Mouse (Mus musculus) heart, embryonic 13.5 days (tissue): ENCODE data around the gene Lgals3bp. TPM values are rescaled to one million over a fixed set of nuclear protein-coding genes. Genes with fewer than 3 reads are reported as not detected.

Experiments used
- ATAC-seq: fragments of 200-750 bp; cut with Nextera tagmentation; 2 replicates; pipeline ENCODE4 v1.8.0; 2017; ENCODE audit warnings: moderate TSS enrichment; ENCODE audit not compliant: insufficient number of reproducible peaks, low FRiP score, low TSS enrichment; ENCODE audit errors: extremely low read depth
- H3K27ac ChIP-seq: fragments of 300-500 bp; sonication (generic); replicated peaks from 2 replicates; pipeline ENCODE4 v1.5.1; 2015; ENCODE audit warnings: moderate library complexity, mild to moderate bottlenecking, inconsistent platforms
- H3K27me3 ChIP-seq: fragments of 300-500 bp; sonication (generic); replicated peaks from 2 replicates; pipeline ENCODE4 v1.6.1; 2015; ENCODE audit warnings: mild to moderate bottlenecking, inconsistent platforms
- H3K36me3 ChIP-seq: fragments of 300-500 bp; sonication (generic); 2 replicates; pipeline ENCODE4 v1.6.1; 2015; ENCODE audit warnings: mild to moderate bottlenecking, inconsistent platforms
- H3K4me1 ChIP-seq: fragments of 300-500 bp; sonication (generic); 2 replicates; pipeline ENCODE4 v1.6.1; 2015; ENCODE audit warnings: inconsistent platforms
- H3K4me2 ChIP-seq: fragments of 300-500 bp; sonication (generic); 2 replicates; pipeline ENCODE4 v1.6.1; 2015; ENCODE audit warnings: inconsistent platforms, mild to moderate bottlenecking, moderate library complexity
- H3K4me3 ChIP-seq: fragments of 300-500 bp; sonication (generic); 2 replicates; pipeline ENCODE4 v1.5.1; 2015; ENCODE audit warnings: moderate library complexity, mild to moderate bottlenecking, inconsistent platforms
- H3K9ac ChIP-seq: fragments of 300-500 bp; sonication (generic); 2 replicates; pipeline ENCODE4 v1.6.1; 2015; ENCODE audit warnings: inconsistent platforms, mild to moderate bottlenecking, moderate library complexity
- H3K9me3 ChIP-seq: fragments of 300-500 bp; sonication (generic); 2 replicates; pipeline ENCODE4 v1.6.1; 2016; ENCODE audit warnings: inconsistent platforms
- WGBS: fragments of 180-500 bp; shearing (Covaris S2); methylation state at CpG from one replicate; pipeline ENCODE4 v1.1.7; 2015; ENCODE audit warnings: mixed read lengths; 5-methylcytosine and 5-hydroxymethylcytosine counted together
- polyA plus RNA-seq: library from polyadenylated mRNA; unstranded; fragments of >200 nt; fragmentation: Nextera tagmentation; extraction: Ambion mirVana; gene quantifications from 2 replicates; pipeline ENCODE4 v1.2.1, GENCODE M21; 2015

The Lgals3bp gene
- 7.3 and 8.8 TPM in 2 replicates for polyA plus RNA-seq

DNA sequence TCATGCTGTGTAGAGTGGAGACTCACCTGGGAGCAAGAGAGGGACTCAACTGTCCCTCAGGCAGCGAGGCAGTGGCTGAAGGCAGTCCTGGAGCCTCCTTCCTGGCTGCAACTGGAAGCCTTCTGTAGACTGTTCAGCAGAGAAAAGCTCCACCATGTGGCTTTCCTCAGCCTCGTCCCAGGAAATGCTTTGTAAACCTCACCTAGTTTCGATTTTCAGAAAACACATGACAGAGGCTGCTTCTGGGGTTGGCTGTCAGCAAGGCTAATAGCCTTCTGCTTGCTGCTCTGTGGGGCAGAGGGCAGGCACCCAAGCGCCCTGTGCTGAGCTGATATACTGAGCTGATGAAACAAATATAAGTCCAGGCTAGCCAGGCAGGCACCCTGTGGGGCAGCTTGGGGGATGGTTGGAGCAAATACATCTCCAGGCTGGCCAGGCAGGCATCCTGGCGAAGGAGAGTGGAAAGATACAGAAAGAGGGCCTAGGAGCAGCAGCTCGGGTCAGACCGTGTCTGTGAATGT, at the start of gene Lgals3bp:
Lgals3bp (minus strand) TSS at position 333 of the 521 bp plus-strand sequence.
- Histone ChIP-seq H3K36me3 (peaks cover 12% of the 10 kb centered on the region), H3K9me3 (no peaks in the 10 kb centered on the region), H3K4me2 (peak within 1 kb of the TSS; percentile 24; the same call in 1 of the 2 replicates), H3K4me3 (no peak within 1 kb of the TSS), H3K4me1 (peaks cover 35% of the 10 kb centered on the region), H3K9ac (peak within 1 kb of the TSS; percentile 69), H3K27me3 (no peaks in the 10 kb centered on the region), H3K27ac (peak within 1 kb of the TSS; percentile 76)
- no peak for ATAC-seq
- WGBS, result 37% methylated on average over 7 of the region's 7 CpGs

DNA sequence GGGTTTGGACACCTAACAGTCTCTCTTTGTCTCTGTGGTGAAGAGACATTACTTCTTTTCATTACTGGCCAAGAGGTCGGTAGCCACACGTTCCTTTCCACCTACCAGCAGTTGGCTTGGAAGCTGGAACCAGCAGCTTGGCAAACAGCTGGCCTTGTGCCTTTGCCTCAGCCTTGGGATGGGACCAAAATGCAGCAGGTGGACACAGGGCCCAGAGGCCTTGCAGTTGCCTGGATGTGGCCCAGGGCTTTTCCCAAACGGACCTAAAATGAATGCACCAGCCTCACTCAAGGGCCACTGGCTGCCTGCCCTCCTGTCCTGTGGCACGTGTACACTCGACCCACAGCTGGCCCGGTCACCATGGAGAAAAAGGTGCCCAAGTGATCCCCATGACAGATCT, 49.3 kb upstream of the Lgals3bp start:
- Histone ChIP-seq H3K27me3 (peaks cover 5% of the 10 kb centered on the region; the same call in 1 of the 2 replicates), H3K9ac (no peak overlapping the region), H3K27ac (no peak overlapping the region), H3K9me3 (no peaks in the 10 kb centered on the region), H3K36me3 (peaks cover 4% of the 10 kb centered on the region; the same call in 1 of the 2 replicates), H3K4me3 (no peak overlapping the region), H3K4me2 (no peak overlapping the region), H3K4me1 (no peaks in the 10 kb centered on the region)
- WGBS, result 83% methylated on average over 6 of the region's 6 CpGs
- ATAC-seq, result no peak

GRCm38 (mm10) chr11:118448385-118448784, 46.5 kb upstream of the Lgals3bp start:
- no peak for ATAC-seq
- H3K9ac ChIP-seq, result no peak overlapping the region
- no peaks in the 10 kb centered on the region for H3K9me3 ChIP-seq
- 83% methylated on average over 8 of the region's 8 CpGs for WGBS
- H3K27me3 ChIP-seq, result peaks cover 28% of the 10 kb centered on the region
- H3K4me3 ChIP-seq, result no peak overlapping the region
- no peak overlapping the region for H3K27ac ChIP-seq
- no peaks in the 10 kb centered on the region for H3K4me1 ChIP-seq
- peaks cover 4% of the 10 kb centered on the region; the same call in 1 of the 2 replicates for H3K36me3 ChIP-seq
- no peak overlapping the region for H3K4me2 ChIP-seq

- WGBS, result 73% methylated on average over 4 of the region's 4 CpGs
- no peak overlapping the region for H3K4me3 ChIP-seq
- no peaks in the 10 kb centered on the region for H3K9me3 ChIP-seq
- no peak overlapping the region for H3K9ac ChIP-seq
- peaks cover 8% of the 10 kb centered on the region for H3K4me1 ChIP-seq
- ATAC-seq, result no peak
- peaks cover 4% of the 10 kb centered on the region; the same call in 1 of the 2 replicates for H3K36me3 ChIP-seq
- H3K27ac ChIP-seq, result no peak overlapping the region
- H3K4me2 ChIP-seq, result no peak overlapping the region
- H3K27me3 ChIP-seq, result peaks cover 29% of the 10 kb centered on the region
Observed at GRCm38 (mm10) chr11:118447346-118447745, 45.5 kb upstream of the Lgals3bp start.

GRCm38 (mm10) chr11:118445843-118446242, 44.0 kb upstream of the Lgals3bp start:
- Histone ChIP-seq H3K9ac (no peak overlapping the region), H3K4me3 (no peak overlapping the region), H3K36me3 (peaks cover 4% of the 10 kb centered on the region; the same call in 1 of the 2 replicates), H3K4me1 (peaks cover 9% of the 10 kb centered on the region), H3K27ac (no peak overlapping the region), H3K4me2 (no peak overlapping the region), H3K27me3 (peaks cover 29% of the 10 kb centered on the region), H3K9me3 (no peaks in the 10 kb centered on the region)
- ATAC-seq, result no peak
- WGBS, result 10% methylated on average over 3 of the region's 3 CpGs

DNA sequence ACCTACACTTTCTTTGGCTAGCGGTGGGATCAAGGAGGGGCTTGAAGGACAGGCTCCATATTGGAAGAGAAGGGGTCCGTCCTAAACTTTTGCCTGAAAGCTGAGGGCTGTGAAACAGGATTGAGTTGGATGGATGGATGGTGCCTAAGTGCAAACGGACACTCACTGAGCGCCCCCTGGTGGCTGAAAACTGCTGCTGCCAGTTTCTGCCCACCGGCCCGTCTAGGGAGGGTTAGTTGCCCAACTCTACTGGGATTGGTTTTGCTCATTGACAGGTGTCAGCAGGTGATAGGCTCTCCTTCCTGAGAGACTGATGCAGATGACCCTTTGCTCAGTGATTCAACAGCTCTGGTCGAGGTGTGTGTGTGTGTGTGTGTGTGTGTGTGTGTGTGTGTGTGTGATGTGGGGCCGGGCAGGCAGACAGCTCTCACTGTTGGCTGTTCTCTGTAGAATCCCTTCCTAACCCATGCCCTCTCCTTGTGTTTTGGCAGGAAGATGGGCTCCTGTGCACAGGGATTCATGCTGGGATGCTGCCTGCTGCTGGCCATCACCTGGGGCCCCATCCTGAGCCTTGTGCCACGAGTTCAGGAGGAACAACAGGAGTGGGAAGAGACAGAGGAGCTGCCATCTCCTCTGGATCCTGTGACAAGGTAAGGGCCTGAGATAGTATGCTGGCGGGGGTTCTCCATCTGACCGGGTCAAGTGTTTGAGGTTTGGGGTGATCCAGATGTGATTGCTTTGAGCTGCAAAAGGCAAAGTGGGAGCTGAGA, 41.5 kb upstream of the Lgals3bp start:
- ATAC-seq, result 0 out of 2 replicates have a peak, but pooled peaks have one; percentile 40
- 0 out of 2 replicates have a peak overlapping the region, but pooled peaks have one; percentile 16 for H3K4me2 ChIP-seq
- peaks cover 4% of the 10 kb centered on the region; the same call in 1 of the 2 replicates for H3K36me3 ChIP-seq
- H3K27ac ChIP-seq, result no peak overlapping the region
- H3K4me1 ChIP-seq, result peaks cover 22% of the 10 kb centered on the region
- H3K27me3 ChIP-seq, result peaks cover 29% of the 10 kb centered on the region
- no peak overlapping the region for H3K4me3 ChIP-seq
- no peaks in the 10 kb centered on the region for H3K9me3 ChIP-seq
- 29% methylated on average over 11 of the region's 11 CpGs for WGBS
- H3K9ac ChIP-seq, result no peak overlapping the region

DNA sequence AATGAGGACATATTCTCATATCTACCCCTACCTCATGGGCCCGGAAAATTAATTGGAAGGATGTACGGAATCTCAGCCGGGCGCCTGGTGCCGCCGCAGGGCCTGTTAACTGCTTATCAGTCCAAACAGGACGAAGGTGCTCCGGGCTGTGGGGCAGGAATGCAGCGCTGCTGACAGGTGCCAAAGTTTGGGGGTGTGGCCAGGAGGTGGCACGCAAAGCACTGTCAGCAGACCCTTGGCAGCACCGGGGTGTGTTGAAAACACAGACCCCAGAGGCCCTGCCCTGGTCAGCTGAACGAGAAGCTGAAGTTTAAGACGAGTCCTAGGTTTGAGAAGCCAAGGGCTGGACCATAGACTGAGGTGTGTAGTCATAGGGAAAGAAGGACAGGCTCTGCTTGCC, 40.8 kb upstream of the Lgals3bp start:
- Histone ChIP-seq H3K4me3 (no peak overlapping the region), H3K36me3 (peaks cover under 1% of the 10 kb centered on the region; the same call in 1 of the 2 replicates), H3K9me3 (no peaks in the 10 kb centered on the region), H3K4me2 (0 out of 2 replicates have a peak overlapping the region, but pooled peaks have one; percentile 16), H3K27me3 (peaks cover 28% of the 10 kb centered on the region), H3K27ac (no peak overlapping the region), H3K4me1 (peaks cover 29% of the 10 kb centered on the region), H3K9ac (0 out of 2 replicates have a peak overlapping the region, but pooled peaks have one; percentile 24)
- 24% methylated on average over 13 of the region's 13 CpGs for WGBS
- no peak for ATAC-seq

GRCm38 (mm10) chr11:118438665-118439414, 36.9 kb upstream of the Lgals3bp start:
- H3K4me1 ChIP-seq, result peaks cover 44% of the 10 kb centered on the region
- no peak overlapping the region for H3K4me2 ChIP-seq
- H3K9me3 ChIP-seq, result no peaks in the 10 kb centered on the region
- 34% methylated on average over 11 of the region's 11 CpGs for WGBS
- no peak overlapping the region for H3K4me3 ChIP-seq
- H3K27ac ChIP-seq, result peak overlapping the region; percentile 37
- no peaks in the 10 kb centered on the region for H3K36me3 ChIP-seq
- ATAC-seq, result no peak
- H3K27me3 ChIP-seq, result peaks cover 6% of the 10 kb centered on the region
- H3K9ac ChIP-seq, result no peak overlapping the region

DNA sequence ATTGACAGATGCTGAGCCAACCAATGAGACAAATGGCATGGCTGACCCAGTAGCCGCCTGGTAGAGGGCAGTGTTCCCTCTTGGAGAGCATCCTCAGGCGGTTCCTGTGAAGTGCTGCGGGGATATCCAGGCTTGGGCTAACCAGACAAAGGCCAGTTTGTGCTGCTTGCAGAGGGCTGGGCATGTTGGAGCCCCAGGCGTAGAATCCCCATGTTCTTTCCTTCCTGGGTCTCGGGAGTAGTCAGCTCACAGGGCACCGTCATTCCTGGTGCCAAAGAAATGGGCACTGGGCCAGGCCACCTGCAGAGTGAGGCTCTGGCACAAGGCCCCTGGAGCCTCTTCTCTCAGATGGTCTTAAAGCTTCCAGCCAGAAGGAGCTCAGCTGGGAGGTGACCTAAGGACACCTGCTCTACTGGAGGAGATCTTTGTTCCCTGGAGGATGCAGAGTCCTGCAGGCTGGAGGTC, 34.6 kb upstream of the Lgals3bp start:
- Histone ChIP-seq H3K27me3 (no peaks in the 10 kb centered on the region; the same call in 1 of the 2 replicates), H3K9me3 (no peaks in the 10 kb centered on the region), H3K4me3 (no peak overlapping the region), H3K4me2 (no peak overlapping the region), H3K4me1 (peaks cover 54% of the 10 kb centered on the region), H3K36me3 (no peaks in the 10 kb centered on the region), H3K27ac (no peak overlapping the region), H3K9ac (no peak overlapping the region)
- no peak for ATAC-seq
- WGBS, result 36% methylated on average over 6 of the region's 6 CpGs

- 26% methylated on average over 13 of the region's 13 CpGs for WGBS
- Histone ChIP-seq H3K4me3 (peak overlapping the region; percentile 41), H3K27me3 (peaks cover 3% of the 10 kb centered on the region), H3K4me1 (peaks cover 70% of the 10 kb centered on the region), H3K9ac (peak overlapping the region; percentile 58), H3K27ac (peak overlapping the region; percentile 61), H3K9me3 (no peaks in the 10 kb centered on the region), H3K36me3 (no peaks in the 10 kb centered on the region), H3K4me2 (peak overlapping the region; percentile 64)
- ATAC-seq, result no peak
Observed at GRCm38 (mm10) chr11:118434093-118434492, 32.2 kb upstream of the Lgals3bp start.

DNA sequence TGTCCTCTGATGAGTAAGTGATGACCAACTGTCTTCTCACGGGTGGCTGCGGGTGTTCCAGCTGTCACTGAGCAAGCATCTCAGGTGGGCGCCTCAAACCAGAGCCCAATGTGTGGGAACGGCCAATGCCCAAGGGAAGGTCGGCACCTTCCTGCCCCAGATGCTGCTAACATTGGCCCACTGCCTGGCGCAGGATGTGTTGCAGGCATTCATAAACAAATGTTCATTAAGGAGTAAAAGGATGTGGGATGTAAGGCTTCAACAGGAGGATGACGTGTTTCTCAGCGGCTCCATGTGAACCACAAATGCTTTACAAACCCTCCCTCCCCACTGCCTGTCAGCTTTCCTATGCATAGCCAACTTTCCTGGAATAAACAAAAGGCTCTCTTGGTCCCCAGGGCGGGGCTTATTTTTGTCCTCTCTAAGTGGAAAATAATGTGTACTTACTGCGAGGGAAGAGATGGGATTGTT, 31.5 kb upstream of the Lgals3bp start:
- peak overlapping the region; percentile 64 for H3K4me2 ChIP-seq
- H3K36me3 ChIP-seq, result no peaks in the 10 kb centered on the region
- peaks cover 10% of the 10 kb centered on the region for H3K27me3 ChIP-seq
- ATAC-seq, result no peak
- peak overlapping the region; percentile 41 for H3K4me3 ChIP-seq
- H3K9me3 ChIP-seq, result no peaks in the 10 kb centered on the region
- peak overlapping the region; percentile 61 for H3K27ac ChIP-seq
- 59% methylated on average over 10 of the region's 10 CpGs for WGBS
- H3K4me1 ChIP-seq, result peaks cover 70% of the 10 kb centered on the region
- peak overlapping the region; percentile 58 for H3K9ac ChIP-seq
